Mouse (Mus musculus): Measurements from ENCODE around the gene Gm10271.

GRCm38 (mm10) chr10:116931497-116932179, 40.8 kb downstream of the Gm10271 start:
- TF ChIP-seq TAL1 (IDR thresholded peaks at IDR 0.05; ENCODE audit: low read length) (no peak), GATA1 (IDR thresholded peaks at IDR 0.05; ENCODE audit: low read length) (no peak)
